Mouse (Mus musculus) forebrain, embryonic 12.5 days (tissue): ENCODE data around the gene Ncor2. TPM values are rescaled to one million over a fixed set of nuclear protein-coding genes. Genes with fewer than 3 reads are reported as not detected.

ENCODE experiments used
- ATAC-seq: fragments of 200-750 bp; cut with Nextera tagmentation; 2 replicates; pipeline ENCODE4 v1.8.0; 2017; ENCODE audit warnings: moderate TSS enrichment; ENCODE audit not compliant: low FRiP score
- H3K27ac ChIP-seq: fragments of 300-500 bp; sonication (generic); 2 replicates; pipeline ENCODE4 v1.5.1; 2016; ENCODE audit warnings: mild to moderate bottlenecking
- H3K27me3 ChIP-seq: fragments of 300-500 bp; sonication (generic); 2 replicates; pipeline ENCODE4 v1.6.1; 2016; ENCODE audit warnings: mild to moderate bottlenecking
- H3K36me3 ChIP-seq: fragments of 300-500 bp; sonication (generic); replicated peaks from 2 replicates; pipeline ENCODE4 v1.6.1; 2016; ENCODE audit warnings: mild to moderate bottlenecking
- H3K4me1 ChIP-seq: fragments of 300-500 bp; sonication (generic); 2 replicates; pipeline ENCODE4 v1.6.1; 2016
- H3K4me2 ChIP-seq: fragments of 300-500 bp; sonication (generic); 2 replicates; pipeline ENCODE4 v1.6.1; 2016; ENCODE audit warnings: mild to moderate bottlenecking, moderate library complexity
- H3K4me3 ChIP-seq: fragments of 300-500 bp; sonication (generic); replicated peaks from 2 replicates; pipeline ENCODE4 v1.5.1; 2016; ENCODE audit warnings: mild to moderate bottlenecking
- H3K9ac ChIP-seq: fragments of 300-500 bp; sonication (generic); 2 replicates; pipeline ENCODE4 v1.6.1; 2016; ENCODE audit warnings: mild to moderate bottlenecking
- H3K9me3 ChIP-seq: fragments of 300-500 bp; sonication (generic); 2 replicates; pipeline ENCODE4 v1.6.1; 2016
- WGBS: fragments of 180-500 bp; shearing (Covaris S2); methylation state at CpG from one replicate; pipeline ENCODE4 v1.1.7; 2016; 5-methylcytosine and 5-hydroxymethylcytosine counted together
- polyA plus RNA-seq: library from polyadenylated mRNA; unstranded; fragments of >200 nt; fragmentation: Nextera tagmentation; extraction: Ambion mirVana; gene quantifications from 2 replicates; pipeline ENCODE4 v1.2.1, GENCODE M21; 2016

The Ncor2 gene
- polyA plus RNA-seq, 1 experiment from 2014 or later = 26.0 TPM

- Histone ChIP-seq H3K9ac (no peak overlapping the region), H3K36me3 (no peaks in the 10 kb centered on the region), H3K4me2 (no peak overlapping the region), H3K4me1 (no peaks in the 10 kb centered on the region), H3K27me3 (no peaks in the 10 kb centered on the region), H3K4me3 (no peak overlapping the region), H3K9me3 (peaks cover 17% of the 10 kb centered on the region; the same call in 1 of the 2 replicates), H3K27ac (no peak overlapping the region)
- no peak for ATAC-seq
- WGBS = 91% methylated on average over 5 of the region's 5 CpGs
Observed at GRCm38 (mm10) chr5:124986656-124987055, 192.4 kb downstream of the Ncor2 start.

GRCm38 (mm10) chr5:124986222-124986621 is 192.8 kb downstream of the Ncor2 start:
- H3K9ac ChIP-seq = no peak overlapping the region
- H3K4me2 ChIP-seq = no peak overlapping the region
- H3K9me3 ChIP-seq = peaks cover 17% of the 10 kb centered on the region; the same call in 1 of the 2 replicates
- no peak overlapping the region for H3K4me3 ChIP-seq
- no peak for ATAC-seq
- no peaks in the 10 kb centered on the region for H3K4me1 ChIP-seq
- no peak overlapping the region for H3K27ac ChIP-seq
- H3K27me3 ChIP-seq = no peaks in the 10 kb centered on the region
- WGBS = 86% methylated on average over 5 of the region's 5 CpGs
- no peaks in the 10 kb centered on the region for H3K36me3 ChIP-seq

GRCm38 (mm10) chr5:124969790-124970189 is 209.2 kb downstream of the Ncor2 start:
- H3K27me3 ChIP-seq = no peaks in the 10 kb centered on the region
- no peak overlapping the region for H3K27ac ChIP-seq
- H3K9ac ChIP-seq = no peak overlapping the region
- no peak overlapping the region for H3K4me3 ChIP-seq
- no peak overlapping the region for H3K4me2 ChIP-seq
- 31% methylated on average over 8 of the region's 8 CpGs for WGBS
- peaks cover 2% of the 10 kb centered on the region; the same call in 1 of the 2 replicates for H3K9me3 ChIP-seq
- ATAC-seq = no peak
- H3K36me3 ChIP-seq = no peaks in the 10 kb centered on the region
- H3K4me1 ChIP-seq = peaks cover 9% of the 10 kb centered on the region

Other genes starting within 250 kb of the Ncor2 start
- 5.8 and 6.7 TPM in 2 replicates for gene Rflna, start 176.0 kb downstream of the Ncor2 start, polyA plus RNA-seq
- gene Scarb1, start 161.9 kb upstream of the Ncor2 start, polyA plus RNA-seq = 31.5 and 38.7 TPM in 2 replicates
- 0.91 and 0.97 TPM in 2 replicates for gene Gm10382, start 210.1 kb upstream of the Ncor2 start, polyA plus RNA-seq
- gene Ubc, start 211.0 kb upstream of the Ncor2 start, polyA plus RNA-seq = 1,113 and 1,114 TPM in 2 replicates